Mouse (Mus musculus): ENCODE results near the gene Pnliprp1.

Pnliprp1 gene

DNA sequence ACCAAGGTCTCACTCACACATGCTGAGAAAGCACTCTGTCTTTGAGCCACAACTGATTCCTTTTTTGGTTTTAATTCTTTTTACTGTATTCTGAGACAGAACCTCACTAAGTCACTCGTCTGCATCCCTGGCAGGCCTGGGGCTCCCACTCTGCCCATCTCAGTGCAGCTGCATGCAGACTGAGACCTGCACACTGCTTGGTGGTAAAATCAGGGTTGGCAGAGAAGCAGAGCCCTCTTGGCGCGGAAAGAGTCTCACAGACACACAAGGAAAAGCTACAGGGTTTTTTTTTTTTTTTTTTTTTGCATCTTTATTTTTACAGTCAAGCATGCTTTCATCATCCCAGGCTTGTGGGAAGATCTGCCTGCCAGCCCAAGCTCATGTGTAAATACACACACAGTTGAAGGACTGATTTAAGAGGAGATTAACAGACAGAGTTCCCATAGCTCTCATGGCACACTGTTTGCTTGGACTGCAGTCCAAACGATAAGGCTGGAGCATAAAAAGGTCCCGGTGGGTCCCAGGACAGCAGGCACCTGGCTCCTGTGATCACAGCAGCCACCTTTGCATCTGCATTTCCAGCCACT lies at the start of gene Pnliprp1:
TSS of gene Pnliprp1 (plus strand) at position 443 of the 587 bp plus-strand sequence.
- DNase-seq (ENCODE audit: low spot score in 2 of 2), result no peak

GRCm38 (mm10) chr19:58688933-58689332 lies 39.8 kb upstream of the Pnliprp1 start:
- DNase-seq (ENCODE audit: low spot score in 2 of 2), result no peak

DNA sequence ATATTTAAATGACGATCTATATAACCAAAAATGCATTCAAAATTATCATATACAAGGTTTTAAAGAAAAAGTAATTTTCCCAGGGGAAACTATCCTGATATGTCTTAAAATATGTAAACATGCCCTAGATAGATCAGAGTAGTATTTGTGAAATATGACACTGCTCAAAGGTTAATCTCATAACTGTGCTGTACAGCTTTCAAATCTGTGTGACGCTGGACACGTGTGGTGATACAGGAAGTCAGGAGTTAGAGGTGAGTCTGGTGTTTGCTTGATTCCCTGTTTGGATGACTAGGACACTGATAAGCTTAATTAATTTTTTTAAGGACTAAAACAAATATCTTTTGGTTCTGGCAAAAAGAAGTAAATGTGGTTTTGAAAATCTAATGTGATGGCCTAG lies 33.4 kb upstream of the Pnliprp1 start:
- DNase-seq (ENCODE audit: low spot score in 2 of 2), result no peak

- DNase-seq (ENCODE audit: low spot score in 2 of 2), result no peak
Measured at GRCm38 (mm10) chr19:58696235-58696634, 32.5 kb upstream of the Pnliprp1 start.

- DNase-seq (ENCODE audit: low spot score in 2 of 2), result no peak
Measured at GRCm38 (mm10) chr19:58704556-58704955, 24.1 kb upstream of the Pnliprp1 start.

DNA sequence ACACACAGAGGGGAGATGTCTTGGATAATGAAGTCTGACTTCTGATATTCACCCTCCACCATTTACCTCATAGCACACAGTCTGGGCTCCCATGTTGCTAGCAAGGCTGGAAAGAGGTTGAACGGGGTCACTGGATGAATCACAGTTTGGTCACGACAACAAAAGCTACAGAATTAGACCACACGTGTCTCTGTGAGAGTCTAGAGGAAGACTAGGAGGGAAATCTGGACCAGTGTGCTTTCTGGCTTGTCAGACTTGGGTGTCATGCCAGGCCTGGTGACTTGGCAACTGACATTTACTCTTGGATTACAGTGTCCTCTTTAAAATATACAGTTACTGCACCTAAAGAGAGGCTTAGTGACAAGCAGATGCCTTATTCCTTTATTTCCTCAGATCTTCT lies 20.1 kb upstream of the Pnliprp1 start:
- no peak for DNase-seq (ENCODE audit: low spot score in 2 of 2)

DNA sequence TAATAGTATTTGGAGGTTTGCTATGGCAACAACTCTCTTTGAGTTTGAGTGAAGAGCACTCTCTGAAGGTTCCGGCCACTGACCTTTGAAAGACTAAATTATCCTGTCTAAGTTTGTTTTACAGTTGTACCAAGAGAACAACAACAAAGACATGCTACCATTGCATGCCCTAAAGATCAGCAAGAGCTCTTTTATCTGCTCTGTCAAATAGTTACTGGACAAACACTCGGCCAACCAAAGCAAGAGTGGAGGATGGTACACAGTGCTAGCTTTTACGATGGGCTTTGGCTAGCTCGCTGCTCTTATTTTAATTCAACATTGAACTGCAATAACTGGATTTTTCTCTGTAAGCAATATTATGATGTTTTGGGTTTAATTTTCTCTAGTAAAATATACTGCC lies 10.8 kb upstream of the Pnliprp1 start:
- DNase-seq (ENCODE audit: low spot score in 2 of 2), result no peak

DNA sequence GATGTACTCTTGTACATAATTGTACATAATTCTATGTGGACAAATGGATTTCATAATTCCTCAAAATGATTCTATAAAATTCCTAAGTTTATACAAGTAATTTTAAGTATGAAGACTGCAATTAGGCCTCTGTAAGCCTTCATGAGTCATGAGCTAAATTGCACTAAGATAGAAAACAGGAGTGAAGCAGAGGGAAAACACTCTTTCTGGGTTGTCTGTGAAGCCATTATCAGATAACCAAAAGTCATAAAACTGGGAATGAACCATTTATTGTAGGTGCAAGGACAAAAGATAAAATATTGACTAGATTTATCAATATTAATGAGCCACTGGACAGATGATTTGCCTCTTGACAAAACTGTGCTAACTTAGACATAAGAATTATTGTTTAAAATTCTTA lies 8.2 kb upstream of the Pnliprp1 start:
- DNase-seq (ENCODE audit: low spot score in 2 of 2), result no peak

DNA sequence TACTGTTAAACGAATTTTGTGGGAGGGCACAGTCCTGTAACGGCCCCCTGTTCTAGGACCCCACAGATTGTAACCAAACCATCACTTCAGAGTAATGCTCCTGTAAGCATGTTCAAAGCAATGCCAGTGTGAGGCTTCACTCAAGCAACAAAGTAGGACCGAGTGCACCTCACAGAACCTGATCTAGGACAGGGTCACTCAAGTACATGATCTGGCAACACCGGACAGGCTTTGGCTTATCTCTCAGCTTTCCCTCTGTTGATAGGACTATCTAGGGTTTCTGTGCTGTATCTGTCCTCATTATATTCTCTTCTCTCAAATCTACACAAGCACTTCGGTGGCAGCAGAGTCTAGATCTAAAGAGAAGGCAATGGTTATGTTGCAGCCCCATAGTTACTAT lies 2.1 kb upstream of the Pnliprp1 start:
- DNase-seq (ENCODE audit: low spot score in 2 of 2), result no peak

DNA sequence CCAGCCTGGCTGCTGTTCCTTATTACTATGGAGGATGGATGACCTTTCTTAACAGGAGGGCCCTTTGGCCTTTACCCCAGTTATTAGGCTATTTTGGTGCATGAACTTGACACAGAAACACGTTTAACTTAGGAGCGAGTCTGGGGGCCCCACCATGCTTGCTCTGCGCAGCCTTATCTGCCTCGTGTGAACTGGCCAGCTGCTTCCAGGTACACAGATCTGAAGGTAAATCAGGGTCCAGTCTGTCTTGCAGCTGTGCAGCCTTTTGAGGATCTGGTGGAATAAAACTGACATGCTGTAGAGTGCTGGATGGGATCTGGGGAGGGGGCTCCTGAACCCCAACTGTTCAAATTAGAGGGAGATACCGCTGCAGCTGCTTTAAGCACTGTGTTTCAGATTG lies 931 bp upstream of the Pnliprp1 start:
- DNase-seq (ENCODE audit: low spot score in 2 of 2), result no peak

DNA sequence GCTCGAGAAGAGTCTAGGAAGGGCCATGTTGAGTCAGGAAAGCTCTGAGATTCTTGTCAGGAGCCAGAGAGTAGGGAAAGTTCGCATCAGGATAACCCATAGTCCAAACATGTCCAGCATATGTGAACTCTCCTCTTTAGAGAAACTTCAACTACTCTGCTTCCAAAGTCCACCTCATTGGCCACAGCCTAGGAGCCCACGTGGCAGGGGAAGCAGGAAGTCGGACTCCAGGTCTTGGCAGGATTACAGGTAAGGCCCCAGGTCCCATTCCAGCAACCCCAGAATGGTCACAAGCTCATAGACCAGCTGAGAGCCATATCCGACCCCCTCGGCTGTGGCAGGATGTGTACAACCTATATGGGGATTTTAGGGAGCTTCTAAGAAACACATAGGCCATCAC lies 4.5 kb downstream of the Pnliprp1 start:
- no peak for DNase-seq (ENCODE audit: low spot score in 2 of 2)

DNA sequence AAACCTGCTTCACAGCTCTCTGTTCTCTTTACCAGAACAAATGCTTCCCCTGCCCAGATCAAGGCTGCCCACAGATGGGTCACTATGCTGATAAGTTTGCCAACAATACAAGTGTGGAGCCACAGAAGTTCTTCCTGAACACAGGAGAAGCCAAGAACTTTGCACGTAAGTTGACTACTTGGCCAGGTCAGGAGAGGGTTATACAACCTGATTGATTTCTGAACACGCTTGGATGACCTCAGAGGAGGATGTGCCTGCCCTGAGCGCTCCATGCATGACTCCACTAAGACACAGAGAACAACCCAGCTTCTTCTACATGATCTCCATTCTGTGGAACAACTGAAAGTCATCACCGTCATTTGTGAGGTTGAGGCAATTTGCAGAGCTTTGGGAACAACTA lies 9.4 kb downstream of the Pnliprp1 start:
- DNase-seq (ENCODE audit: low spot score in 2 of 2), result peak in 1 of 2 experiments; percentile 9

DNA sequence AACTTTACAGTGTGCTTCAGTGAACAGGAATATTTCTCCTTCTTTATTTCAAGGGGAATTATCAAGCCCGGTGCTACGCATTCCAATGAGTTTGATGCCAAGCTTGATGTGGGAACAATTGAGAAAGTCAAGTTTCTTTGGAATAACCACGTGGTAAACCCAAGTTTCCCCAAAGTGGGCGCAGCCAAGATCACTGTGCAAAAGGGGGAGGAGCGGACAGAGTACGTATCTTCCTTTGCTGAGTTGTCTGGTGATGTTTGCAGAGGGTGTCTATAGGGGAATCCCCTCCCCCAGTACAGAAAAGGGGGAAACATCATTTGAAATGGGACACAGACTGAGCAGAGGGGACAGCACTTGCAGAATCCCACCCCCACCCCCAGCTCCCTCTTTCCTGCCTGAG lies 12.3 kb downstream of the Pnliprp1 start:
- peak in 1 of 2 experiments; percentile 12 for DNase-seq (ENCODE audit: low spot score in 2 of 2)

DNA sequence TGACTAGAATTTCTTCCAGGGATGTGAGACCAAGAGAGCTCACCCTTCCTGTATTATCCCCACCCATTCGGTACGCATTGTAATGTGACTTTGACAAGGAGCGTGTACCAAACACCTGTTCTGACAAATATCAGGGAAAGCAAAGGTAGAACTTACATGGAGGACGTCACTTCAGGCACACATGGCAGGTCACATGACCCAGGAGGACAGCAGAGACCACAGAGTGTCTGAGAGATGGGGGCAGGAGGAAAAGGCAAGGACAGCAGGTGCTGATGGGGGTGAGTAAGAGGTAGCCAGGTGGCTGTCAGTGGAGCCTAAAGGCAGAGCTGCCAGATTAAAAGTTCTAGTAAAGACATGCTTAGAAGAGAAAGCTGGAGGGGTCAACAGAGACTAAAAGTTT lies 14.0 kb downstream of the Pnliprp1 start:
- DNase-seq (ENCODE audit: low spot score in 2 of 2), result no peak

GRCm38 (mm10) chr19:58743736-58744135 lies 15.0 kb downstream of the Pnliprp1 start:
- no peak for DNase-seq (ENCODE audit: low spot score in 2 of 2)

GRCm38 (mm10) chr19:58747498-58748000 lies 18.9 kb downstream of the Pnliprp1 start:
- peak in 1 of 2 experiments; percentile 50 for DNase-seq (ENCODE audit: low spot score in 2 of 2)

DNA sequence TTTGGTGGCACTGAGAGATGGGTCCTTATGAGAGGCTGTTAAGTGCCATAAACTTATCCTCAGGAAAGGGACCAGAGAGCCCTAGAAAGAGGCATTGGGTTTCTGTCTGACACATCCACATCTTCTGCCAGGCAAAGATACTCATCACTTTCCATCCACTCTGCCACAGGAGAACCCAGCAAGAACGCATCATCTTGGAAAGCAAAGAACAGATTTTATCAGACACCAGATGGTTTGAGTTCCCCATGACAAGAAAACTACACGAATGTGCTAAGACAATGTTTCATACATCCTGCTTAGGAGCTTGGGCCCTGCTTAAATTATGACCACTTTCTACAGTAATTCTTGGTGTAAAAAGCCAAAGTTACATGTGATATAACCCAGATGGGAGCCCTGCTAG lies 22.1 kb downstream of the Pnliprp1 start:
- DNase-seq (ENCODE audit: low spot score in 2 of 2), result no peak

GRCm38 (mm10) chr19:58751504-58751903 lies 22.8 kb downstream of the Pnliprp1 start:
- DNase-seq (ENCODE audit: low spot score in 2 of 2), result no peak

DNA sequence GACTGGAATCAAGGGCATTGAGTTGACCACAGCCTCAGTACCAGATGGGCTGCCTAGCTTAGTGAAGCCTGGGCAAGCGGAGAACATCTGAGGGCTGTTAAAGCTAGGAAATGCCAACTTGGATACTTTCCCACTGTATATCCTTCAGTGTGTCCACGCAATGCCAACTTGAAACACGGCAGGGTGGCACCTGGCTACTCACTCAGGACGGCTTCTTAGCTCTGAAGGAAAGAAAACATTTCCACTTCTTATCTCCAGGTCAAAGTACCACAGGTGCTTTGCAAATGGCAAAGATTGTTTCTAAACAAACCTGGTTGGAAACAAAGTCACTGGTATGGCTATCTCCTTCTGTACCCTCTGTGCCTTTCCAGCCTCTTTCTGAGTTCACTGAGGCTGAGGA lies 30.2 kb downstream of the Pnliprp1 start:
- no peak for DNase-seq (ENCODE audit: low spot score in 2 of 2)

DNA sequence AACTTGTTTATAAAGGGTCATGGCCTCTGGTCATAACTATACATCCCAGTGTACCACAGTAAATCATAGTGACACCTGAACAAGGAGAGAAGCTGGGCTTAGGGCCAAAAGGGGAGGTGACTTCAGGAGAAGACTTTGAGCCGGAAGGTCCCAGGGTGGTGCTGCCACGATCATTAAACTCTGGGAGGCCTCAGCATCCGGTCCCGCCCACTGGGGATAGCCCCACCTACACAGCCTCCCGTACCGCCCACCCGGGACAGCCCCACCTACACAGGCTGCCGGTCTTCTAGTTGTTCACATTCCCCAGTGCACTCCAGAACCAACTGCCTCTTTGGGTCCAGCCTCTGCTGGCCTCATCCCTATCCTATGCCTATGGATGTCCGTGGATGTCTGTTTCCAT lies 30.7 kb downstream of the Pnliprp1 start, which contains the start of gene Pnliprp2:
TSS of gene Pnliprp2 (plus strand) at position 297 of the 400 bp plus-strand sequence.
- DNase-seq (ENCODE audit: low spot score in 2 of 2), result peak in 1 of 2 experiments; percentile 69

GRCm38 (mm10) chr19:58762316-58762715 lies 33.6 kb downstream of the Pnliprp1 start:
- no peak for DNase-seq (ENCODE audit: low spot score in 2 of 2)

DNA sequence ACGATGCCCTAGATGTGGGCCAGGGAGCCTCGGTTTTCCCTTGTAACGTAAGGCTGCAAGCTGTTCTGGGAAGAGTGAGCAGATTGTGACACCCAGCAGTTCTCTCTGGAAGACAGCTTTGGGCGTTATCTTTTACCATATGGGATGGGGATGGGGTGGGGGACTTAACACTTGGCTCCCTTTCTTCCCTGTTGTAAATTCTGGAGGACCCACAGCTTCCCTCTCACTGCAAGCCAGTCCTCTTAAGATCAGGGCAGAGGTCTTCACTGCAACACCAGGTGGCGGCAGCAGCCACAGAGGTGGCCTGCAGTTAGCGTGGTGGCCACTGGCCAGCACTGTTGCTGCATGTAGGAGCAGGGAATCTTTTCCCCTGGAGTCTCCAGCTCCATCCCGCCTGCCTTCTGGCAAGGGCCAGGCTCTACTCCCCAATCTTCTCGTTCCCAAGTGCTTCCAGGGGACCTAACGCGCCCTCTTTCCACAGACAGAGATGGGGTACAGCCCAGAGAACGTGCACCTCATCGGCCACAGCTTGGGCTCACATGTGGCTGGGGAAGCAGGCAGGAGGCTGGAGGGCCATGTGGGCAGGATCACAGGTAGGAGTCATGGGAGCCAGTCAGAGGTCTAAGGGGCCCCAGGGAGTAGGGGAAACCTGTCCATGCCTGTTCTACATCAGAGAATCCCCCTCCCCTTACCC lies 34.3 kb downstream of the Pnliprp1 start:
- DNase-seq (ENCODE audit: low spot score in 2 of 2), result peak; percentile 72 to 75

- no peak for DNase-seq (ENCODE audit: low spot score in 2 of 2)
Measured at GRCm38 (mm10) chr19:58767329-58767728, 38.6 kb downstream of the Pnliprp1 start.

Measured in urinary bladder, postnatal 4 days (tissue).